Mouse (Mus musculus) gastrocnemius, postnatal 4 days (tissue): ENCODE measurements at regions not wholly inside any gene's neighbourhood (a gene's known extent, or its start where the extent isn't known, plus 50 kb on each side); places are given as distances from the start of the nearest gene placed in this dataset.
"Not testable (repeated sequence)": the region's sequence is repeated elsewhere in the genome, so short reads cannot be mapped to it uniquely, and the experiment has no call there.

Experiments
- DNase-seq, 2 experiments: peaks; one replicate each; pipeline ENCODE4 v3.0.0; 2021 to 2022; ENCODE audit warnings: low spot score in 2 of 2, mixed read lengths in 2 of 2

GRCm38 (mm10) chr11:24293860-24294531 is 216.1 kb downstream of the Bcl11a start:
- no peak for DNase-seq

GRCm38 (mm10) chr11:24296893-24297624 is 219.2 kb downstream of the Bcl11a start:
- DNase-seq = no peak

GRCm38 (mm10) chr11:24297763-24298162 is 219.9 kb downstream of the Bcl11a start:
- no peak for DNase-seq

GRCm38 (mm10) chr11:24300351-24300750 is 222.5 kb downstream of the Bcl11a start:
- no peak for DNase-seq

GRCm38 (mm10) chr11:24301201-24301600 is 223.3 kb downstream of the Bcl11a start:
- no peak for DNase-seq

- DNase-seq = no peak
Observed at GRCm38 (mm10) chr11:24305145-24305553, 227.3 kb downstream of the Bcl11a start.

- no peak for DNase-seq
Observed at GRCm38 (mm10) chr11:24305691-24306090, 227.8 kb downstream of the Bcl11a start.

GRCm38 (mm10) chr11:24306101-24306500 is 228.2 kb downstream of the Bcl11a start:
- DNase-seq = no peak

GRCm38 (mm10) chr11:24307601-24308252 is 229.9 kb downstream of the Bcl11a start:
- no peak for DNase-seq

GRCm38 (mm10) chr11:24308253-24308633 is 230.4 kb downstream of the Bcl11a start:
- DNase-seq = no peak

GRCm38 (mm10) chr11:24314046-24314445 is 236.2 kb downstream of the Bcl11a start:
- DNase-seq = no peak

GRCm38 (mm10) chr11:24315582-24315981 is 237.7 kb downstream of the Bcl11a start:
- DNase-seq = no peak

GRCm38 (mm10) chr11:24316198-24316597 is 238.3 kb downstream of the Bcl11a start:
- no peak for DNase-seq

GRCm38 (mm10) chr11:24317989-24318735 is 240.3 kb downstream of the Bcl11a start:
- DNase-seq = no peak

GRCm38 (mm10) chr11:24319222-24319621 is 241.4 kb downstream of the Bcl11a start:
- no peak for DNase-seq

GRCm38 (mm10) chr11:24322412-24322811 is 244.6 kb downstream of the Bcl11a start:
- DNase-seq = not testable (repeated sequence)

GRCm38 (mm10) chr11:24328481-24328880 is 250.6 kb downstream of the Bcl11a start:
- no peak for DNase-seq

GRCm38 (mm10) chr11:24330366-24331124 is 252.7 kb downstream of the Bcl11a start:
- no peak for DNase-seq

- DNase-seq = no peak
Observed at GRCm38 (mm10) chr11:24332241-24332640, 254.4 kb downstream of the Bcl11a start.

GRCm38 (mm10) chr11:24333111-24333510 is 255.3 kb downstream of the Bcl11a start:
- no peak for DNase-seq

- no peak for DNase-seq
Observed at GRCm38 (mm10) chr11:24335256-24335655, 257.4 kb downstream of the Bcl11a start.
